Mouse (Mus musculus) spleen, postnatal 36 days (tissue): ENCODE measurements around the gene Git1.

Experiments used
- DNase-seq, 2 experiments: peaks; one replicate each; pipeline ENCODE4 v3.0.0; 2022; ENCODE audit warnings: low spot score in 2 of 2, mixed read lengths in 1 of 2

Gene Git1

DNA sequence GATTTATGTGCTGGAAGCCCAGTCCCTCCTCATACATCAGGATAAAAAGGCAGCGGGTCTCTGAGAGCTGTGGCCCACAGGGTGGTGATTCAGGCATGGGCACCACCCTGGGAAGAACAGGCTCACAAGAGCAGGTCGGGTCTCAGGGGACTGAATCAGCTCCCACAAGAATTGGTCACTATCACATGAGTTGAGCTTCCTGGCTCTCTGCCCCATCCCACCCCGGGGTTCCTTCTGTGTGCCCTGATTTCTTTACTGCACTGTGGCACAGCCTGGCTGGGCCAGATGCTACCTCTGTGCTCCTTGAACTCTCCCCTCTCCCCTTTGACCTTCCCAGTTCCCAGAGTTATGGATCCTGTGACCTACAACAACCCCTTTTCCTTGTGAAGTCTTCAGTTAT is 10.3 kb upstream of the Git1 start:
- DNase-seq = no peak

DNA sequence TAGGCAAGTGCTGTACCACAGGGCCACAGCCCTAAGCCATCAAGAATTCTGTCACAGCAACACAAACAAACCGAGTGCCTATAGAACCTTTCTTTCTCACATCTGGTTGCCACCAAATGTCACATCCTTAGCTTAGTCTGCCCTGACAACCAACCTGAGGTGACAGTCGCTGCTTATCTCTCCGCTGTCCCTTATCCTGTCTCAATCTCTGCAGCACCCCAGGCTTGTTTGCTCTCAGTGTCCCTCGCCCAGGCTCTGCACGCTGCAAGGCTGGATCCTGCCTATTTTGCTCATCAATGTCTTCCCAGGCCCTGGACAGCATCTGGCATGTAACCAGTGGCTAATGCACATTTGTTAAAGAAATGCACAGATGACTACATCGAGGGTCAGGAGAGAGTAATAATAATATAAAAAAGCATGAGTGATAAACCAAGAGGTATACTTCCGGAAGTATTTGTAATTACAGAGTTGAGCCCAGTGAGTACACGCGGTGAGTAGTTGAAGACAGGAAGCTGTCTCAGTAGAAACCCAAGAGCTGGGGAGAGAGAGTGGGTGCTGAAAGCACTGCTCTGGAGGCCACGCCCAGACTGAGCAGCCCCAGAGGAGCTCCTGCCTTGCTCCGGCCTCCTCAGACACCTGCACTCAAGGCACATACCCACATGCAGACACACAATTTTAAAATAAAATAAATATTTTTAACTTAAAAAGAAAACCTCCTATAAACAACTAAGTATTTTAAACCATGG is 9.7 kb upstream of the Git1 start:
- peak; percentile 59 to 66 for DNase-seq

DNA sequence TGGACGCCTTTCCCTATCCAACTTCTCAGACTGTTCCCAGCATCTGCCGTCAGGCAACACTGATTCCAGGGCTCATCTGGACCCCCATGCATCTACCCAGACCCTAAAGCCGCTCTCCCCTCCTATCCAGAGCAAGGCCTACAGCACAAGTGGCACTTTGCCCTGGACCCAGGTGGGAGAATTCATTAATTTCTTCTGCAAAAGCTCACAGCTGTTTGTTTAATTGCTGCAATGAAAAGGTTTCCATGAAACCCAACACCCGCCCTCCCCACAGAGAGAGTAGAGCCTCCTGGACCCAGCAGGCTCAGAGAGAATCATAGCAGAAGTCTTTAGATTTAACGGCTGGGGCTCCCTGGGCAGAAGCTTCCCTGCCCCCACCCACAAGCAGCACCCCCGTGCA is 8.1 kb upstream of the Git1 start:
- no peak for DNase-seq

DNA sequence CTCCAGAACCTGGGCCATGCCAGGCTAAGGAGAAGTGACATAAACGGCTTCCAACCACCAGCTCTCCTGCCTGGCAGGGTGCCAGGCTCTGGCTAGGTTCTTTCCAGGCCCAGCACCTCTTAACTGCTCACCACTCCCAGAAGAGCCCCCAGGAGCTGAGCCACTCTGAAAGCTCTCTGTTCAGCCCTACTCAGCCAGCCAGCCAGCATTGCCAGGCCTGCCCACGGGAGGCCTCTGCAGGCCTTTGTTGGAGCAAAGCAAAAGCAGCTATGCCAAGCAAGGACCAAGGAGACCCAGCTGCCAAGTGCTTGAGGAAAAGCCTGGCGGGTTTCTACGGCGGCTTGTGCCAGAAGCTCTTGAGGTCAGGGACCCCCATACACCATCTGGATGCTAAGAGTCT is 6.6 kb upstream of the Git1 start:
- no peak for DNase-seq

DNA sequence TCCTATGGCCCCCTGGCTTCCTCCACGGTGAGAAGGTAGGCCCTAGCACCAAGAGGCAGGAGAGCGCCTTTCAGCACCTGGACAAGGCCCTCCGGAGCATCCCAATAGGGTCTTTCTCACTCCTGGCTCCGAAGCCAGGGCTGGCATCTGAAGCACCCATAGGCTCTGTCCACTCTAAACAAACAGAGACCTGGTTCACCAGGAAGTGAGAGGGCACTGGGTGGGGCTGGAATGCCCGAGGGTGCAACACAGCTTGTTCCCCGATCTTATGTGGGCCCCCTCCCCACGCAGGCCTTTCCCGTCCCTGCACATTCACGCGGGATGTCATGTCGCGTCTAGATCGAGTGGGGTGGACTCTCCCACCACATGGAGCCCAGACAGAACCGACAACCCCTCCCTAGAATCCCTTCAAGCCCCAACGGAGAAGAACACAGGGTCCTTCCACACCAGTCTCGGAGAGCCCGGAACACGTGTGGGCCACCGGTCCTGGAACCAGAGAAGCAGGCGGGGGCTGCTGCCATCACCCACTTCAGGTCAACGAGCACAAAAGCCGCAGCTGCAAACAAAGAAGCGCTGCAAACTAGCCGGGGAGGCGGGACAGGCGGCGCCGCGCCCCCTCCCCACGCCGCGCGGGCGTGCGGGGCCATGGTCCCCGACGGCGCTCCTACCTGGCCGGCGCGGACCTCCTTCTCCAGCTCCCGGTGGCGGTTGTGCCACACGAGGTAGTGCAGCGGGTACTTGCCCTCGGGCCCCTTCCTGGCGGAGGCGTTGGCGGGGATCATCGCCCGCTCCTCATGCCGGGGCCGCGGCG is 4.4 kb upstream of the Git1 start:
- DNase-seq = no peak

DNA sequence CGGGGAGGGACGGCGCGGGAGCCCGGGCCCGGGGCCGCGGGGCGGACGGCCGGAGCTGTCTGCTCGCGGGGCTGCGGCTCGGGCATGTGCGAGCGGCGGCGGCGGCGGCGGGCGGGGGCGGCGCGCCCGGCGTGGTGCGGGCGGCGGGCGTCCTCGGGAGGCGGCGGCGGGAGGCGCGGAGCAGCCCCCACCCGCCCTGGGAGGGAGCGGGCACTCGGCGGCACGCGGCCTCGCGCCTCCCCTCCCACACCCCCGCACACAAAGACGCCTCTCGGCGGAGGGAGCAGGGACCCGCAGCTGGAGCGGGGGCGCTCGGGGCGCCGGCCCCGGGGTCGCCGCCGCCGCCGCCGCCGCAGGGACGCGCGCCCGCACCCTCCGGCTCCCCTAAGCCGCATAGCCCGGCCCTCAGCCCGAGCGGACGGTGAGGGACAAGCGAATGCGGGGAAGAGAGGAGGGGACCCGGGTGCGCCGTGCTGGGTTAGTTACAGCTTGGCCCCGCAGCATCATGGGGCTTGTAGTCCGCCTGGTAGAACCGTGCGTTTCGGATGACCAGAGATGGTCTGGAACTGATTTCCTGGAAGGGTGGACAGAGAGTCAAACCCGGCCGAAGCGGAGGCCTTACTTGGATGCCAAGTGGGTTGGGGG is 3.6 kb upstream of the Git1 start, which contains the start of gene Ankrd13b:
Gene Ankrd13b (minus strand): TSS at position 88 of the 645 bp plus-strand sequence.
- peak; percentile 46 for DNase-seq

DNA sequence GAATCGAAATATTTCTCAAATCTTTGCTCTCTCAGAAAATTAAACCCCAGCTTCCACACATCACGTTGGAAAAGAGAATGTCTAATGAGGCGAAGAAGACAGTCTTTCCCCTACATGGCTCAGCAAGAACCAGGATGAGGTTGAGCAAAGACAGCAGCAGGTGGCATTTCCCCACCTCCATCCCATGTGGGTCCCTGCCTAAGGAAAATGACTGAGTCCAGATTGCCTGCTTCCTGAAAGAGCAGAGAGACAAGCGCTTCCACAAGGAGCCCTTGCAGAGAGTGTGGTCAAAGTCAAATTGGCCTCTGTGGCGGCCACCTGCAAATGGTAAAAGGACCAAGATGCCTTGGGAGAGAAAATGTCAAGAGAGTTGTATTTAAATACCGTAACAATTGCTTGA is 2.9 kb upstream of the Git1 start:
- DNase-seq = no peak

DNA sequence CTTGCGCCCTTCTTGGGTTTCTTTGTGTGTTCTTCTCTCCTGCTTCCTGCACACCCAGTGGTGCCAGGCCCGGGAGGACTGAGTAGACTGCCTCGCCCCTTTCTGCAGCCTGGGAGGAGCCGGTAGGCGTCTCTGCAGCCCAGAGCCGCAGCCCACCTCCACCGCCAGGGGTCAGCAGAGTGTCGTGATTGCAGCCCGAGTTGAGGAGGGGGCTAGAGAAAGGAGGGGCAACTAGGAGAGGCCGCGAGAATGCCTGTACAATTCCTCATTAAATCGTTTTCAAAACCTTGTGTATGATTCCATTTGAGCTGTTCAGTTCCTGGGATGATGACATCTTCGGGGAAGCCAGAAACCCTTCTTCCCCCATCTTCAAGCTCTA is 2.2 kb upstream of the Git1 start:
- peak; percentile 80 to 81 for DNase-seq

DNA sequence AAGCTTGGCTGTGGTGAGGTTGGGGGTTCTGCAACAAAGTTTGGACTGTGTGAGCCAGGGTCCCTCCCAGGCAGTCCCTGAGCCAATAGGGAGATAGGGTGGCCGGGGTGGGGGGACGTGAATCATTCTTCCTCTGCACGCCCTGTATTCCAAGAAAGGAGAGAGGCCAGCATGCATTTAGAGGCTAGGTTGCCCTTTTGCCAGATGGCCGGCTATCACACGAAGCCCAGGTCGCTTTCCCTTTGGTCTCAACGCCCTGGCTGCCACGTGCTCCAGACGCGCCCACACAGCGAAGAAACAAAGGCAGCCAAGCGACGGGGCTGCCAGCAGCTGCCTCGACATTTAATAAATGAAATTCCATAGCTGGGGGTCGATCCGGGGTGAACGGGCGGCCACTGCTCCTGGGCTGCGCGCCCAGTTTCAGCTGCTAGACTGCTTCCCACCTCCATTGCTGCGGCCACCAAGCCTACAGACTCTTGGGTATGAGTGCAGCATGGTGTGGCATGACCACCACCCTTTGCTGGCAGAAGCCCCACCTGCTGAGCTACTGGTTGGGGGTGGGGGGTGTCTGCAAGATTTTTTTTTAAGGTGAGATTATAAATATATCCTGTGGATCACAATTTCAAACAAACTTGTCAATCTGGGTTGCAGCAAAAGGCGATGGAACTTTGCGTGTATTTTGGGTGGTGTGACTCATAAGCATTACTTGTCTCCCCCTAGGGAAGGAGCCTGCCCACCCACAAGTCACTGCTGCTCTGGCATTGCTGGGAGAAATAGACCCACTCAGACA is 1.7 kb upstream of the Git1 start:
- peak in 1 of 2 experiments; percentile 31 for DNase-seq

DNA sequence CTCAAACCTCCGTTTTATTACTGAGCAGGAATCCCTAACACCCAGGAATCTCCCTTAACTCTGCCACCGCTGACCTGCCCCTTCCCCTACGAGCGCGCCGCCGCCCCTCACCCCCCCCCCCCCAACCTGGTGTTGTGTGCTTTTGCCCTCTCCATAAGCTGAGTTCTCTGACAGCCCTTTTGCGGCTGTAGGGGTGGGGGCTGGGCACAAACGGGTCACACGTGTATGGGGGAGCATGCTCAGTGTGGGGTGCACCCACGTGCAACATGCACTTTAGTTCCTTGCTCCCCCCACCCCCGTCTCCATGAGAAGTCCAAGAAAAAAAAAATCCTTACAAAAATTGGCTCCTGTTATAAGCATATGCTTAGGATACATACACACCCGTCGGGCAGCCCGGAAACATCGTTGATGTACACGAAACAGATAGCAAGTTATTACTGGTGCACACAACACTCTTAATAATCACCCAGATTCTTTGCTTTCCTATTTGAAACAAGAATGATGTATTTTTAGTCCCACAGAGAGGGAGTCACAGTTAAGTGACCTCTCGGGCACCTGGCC is 971 bp upstream of the Git1 start:
- peak in 1 of 2 experiments; percentile 34 for DNase-seq

DNA sequence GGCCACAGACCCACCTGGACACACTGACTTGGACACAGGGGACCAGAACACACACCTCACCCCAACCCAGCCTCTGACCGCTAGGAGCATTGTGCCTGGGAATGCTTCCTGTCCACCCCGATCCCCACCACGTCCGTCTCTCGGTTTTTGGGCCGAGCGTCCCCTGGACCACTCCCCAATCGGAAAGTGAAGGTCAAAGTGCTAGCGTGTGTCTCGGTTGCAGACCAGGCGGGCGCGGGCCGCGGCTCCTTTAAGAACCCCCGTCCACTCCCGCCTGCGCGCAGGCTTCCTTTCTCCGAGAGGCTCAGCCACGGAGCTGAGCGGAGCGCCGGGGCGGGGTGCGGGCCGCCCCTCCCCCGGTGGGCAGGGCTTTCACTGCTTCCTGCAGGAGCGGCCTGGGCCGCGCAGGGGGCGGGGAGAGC is 440 bp upstream of the Git1 start:
- DNase-seq = peak; percentile 94

DNA sequence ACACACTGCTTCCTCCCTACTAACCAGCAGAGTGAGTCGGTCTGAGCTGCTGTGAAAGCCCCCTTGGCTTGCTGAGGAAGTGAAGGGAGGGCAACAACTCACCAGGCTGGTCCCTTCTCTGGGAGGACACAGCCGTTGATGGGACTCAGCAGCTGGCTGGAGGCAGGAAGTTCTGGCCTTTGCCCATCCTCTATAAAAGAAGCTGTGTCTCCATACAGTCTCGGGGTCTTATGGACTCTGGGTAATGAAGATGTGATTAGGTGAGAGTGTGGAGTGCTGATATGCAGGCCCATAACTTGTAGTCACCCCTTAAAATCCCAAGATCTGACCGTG is 948 bp downstream of the Git1 start:
- DNase-seq = no peak

DNA sequence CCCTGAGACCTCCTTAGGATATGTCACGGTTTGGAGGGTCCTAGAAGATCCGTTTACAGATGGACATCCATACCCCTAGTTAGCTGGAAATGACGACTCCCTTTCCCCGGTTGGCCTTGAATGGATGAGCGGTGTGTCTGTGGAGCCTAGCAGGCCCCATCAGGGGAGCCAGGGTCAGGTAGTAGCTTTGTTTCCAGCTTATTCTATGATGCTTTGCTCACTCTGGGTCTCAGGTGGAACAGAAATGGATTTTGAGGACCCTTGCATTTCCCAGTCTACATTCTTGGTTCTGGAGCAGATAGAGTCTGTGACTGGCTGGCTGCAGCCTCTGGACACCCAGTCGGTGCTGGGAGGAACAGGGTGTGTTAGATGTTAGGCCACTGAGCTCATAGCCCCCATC is 1.4 kb downstream of the Git1 start:
- DNase-seq = no peak

DNA sequence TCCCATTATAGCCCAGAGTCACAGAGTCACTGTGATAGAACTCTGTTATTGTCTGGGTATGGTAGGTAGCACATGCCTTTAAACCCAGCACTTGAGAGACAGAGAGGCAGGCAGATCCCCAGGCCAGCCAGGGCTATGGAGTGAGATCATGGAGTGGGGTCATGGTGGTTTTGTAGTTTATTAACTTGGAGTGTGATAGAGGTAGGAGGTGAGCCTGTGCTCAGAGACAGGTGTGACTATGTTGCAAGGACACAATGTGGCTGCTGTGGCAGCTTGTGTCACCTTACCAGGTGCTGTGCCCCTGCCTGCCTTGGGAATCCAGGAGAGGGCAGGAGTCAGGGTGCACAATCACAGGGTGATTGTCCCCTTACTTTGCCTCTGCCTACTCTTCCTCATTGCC is 2.1 kb downstream of the Git1 start:
- DNase-seq = no peak

DNA sequence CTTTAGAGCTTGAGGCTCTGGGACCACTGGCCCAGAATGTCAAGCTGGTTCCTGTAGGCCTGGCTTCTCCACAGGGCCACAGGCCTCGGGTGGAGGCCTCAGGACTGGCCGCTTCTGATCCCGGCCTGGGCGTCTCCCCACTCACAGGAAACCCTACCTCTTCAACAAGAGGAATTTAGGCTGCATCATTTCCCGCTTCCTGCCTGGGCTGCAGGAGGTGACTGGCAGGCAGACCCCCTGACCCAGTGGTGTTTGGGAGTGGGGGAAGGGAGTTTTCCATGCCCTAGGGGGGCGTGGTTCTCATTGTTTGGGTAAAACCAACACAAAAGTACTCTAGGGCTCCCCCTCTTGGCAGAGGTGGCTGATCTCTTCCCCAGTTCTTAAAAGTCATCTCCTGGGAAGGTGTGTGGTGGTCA is 4.0 kb downstream of the Git1 start:
- peak; percentile 58 to 64 for DNase-seq

DNA sequence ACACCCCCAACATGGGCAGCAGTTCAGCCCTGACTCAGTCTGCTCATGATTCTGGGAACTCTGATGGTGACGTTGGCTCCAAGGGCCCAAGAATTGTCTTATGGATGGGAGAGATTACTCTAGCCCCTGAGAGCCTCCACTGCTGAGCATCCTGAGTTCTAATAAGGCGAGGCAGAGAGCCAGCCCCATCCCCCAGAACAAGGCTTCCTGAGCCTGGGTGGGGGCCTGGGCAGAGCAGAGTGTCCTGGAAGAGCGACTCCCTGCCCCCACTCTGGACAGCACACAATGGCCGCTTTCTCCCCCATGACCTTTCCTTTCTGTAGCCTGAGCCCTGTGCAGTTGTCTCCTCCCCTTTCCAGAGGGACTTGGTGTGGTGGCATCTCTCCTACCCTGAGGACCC is 4.5 kb downstream of the Git1 start:
- DNase-seq = no peak

DNA sequence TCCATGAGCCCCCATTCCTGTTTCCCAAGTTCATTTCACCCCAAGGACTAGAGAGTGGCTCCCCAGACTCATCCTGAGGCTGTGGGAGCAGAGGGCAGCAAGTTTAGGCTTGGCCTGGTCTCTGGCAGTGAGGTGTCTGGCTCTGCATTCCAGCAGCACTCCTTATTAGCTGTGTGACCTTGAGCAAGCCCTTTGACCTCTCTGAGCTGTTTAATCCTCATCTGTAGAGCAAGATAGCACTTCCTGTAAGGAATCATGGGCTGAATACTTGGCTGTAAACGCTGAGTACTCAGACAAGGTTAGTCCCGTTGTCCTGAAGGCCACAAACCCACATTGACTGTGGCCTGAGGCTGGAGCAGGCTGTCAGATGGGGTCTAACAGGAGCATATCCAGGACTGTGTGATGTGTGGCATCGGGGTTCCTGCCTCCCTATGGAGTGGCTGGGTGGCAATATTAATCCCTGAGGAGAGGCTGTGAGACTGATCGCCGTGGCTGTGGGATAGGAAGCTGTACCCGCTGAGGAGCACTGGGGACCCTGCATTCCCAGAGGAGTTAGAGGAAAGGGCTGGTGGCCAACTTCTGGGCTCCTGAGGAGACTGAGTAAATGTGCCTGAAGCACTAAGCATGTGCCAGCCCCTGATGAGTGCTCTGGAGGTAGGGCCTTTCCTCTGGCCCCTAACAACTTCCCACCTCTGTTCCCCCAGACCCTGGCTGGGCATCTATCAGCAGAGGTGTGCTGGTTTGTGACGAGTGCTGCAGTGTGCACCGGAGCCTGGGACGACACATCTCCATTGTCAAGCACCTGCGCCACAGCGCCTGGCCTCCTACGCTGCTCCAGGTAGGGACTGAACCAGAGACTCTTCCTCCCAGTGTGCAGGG is 5.1 kb downstream of the Git1 start:
- no peak for DNase-seq

DNA sequence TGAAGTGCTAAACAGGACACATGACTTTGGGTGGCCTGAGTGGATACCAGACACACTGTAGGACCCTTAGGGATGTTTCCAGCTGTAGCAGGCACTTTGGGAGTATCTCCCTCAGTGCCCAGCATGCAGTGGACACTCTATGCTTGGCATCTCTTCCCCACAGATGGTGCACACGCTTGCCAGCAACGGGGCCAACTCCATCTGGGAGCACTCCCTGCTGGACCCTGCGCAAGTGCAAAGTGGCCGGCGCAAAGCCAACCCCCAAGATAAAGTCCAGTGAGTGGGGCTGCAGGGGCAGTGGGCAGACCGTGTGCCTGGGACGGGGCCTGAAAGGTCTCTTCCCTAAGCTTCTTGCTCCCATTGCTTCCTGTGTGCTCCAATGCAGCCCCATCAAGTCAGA is 6.0 kb downstream of the Git1 start:
- DNase-seq = no peak

DNA sequence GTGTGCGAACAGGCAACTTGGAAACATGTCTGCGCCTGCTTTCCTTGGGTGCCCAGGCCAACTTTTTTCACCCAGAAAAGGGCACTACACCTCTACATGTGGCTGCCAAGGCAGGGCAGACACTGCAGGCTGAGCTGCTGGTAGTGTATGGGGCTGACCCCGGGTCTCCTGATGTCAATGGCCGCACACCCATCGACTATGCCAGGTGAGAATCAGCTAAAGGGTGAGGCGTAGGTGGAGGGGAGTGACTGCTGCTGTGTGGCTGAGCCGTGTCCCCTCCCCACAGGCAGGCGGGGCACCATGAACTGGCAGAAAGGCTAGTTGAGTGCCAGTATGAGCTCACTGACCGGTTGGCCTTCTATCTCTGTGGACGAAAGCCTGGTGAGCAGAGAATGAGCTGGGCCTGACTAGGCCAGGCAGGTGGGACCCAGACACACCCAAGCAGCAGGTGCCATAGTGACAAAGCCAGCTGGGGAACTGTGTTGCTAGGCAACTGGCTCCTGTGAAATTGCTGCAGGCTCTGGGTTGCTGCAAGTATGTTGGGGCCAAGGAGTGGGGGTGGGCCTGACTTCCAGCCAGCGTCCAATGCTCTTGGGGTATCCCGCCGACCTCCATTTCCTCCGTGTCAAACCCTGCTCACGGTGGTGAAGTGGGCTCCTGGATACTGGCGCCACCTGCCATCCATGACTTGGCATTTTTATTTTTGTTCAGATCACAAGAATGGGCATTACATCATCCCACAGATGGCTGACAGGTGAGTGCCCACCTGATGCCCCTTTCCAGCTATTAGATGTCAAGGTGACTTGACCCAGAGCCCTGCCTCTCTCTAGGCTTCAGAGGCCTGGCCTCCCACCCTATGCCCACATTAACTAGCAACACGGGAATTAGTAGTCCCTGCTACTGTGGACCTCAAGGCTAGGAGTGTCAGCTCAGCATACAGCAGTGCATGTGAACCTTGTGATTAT is 7.3 kb downstream of the Git1 start:
- no peak for DNase-seq
